Mouse (Mus musculus): ENCODE measurements at regions not wholly inside any gene's neighbourhood (a gene's known extent, or its start where the extent isn't known, plus 50 kb on each side); places are given as distances from the start of the nearest gene placed in this dataset.

GRCm38 (mm10) chr3:22815842-22816241 is 739.4 kb downstream of the Tbl1xr1 start:
- DNase-seq (ENCODE audit: low spot score): no peak
- Histone ChIP-seq H3K4me1 (ENCODE audit: control insufficient read depth, insufficient read depth, low read length) (no peaks in the 10 kb centered on the region), H3K9me3 (ENCODE audit: control insufficient read depth, low read length) (no peaks in the 10 kb centered on the region), H3K4me3 (replicated peaks; ENCODE audit: low read length) (no peak overlapping the region), H3K27me3 (ENCODE audit: control insufficient read depth, insufficient read depth, low read length) (no peaks in the 10 kb centered on the region), H3K4me2 (replicated peaks; ENCODE audit: low read depth, low read length, severe bottlenecking) (no peak overlapping the region), H3K36me3 (ENCODE audit: control insufficient read depth, insufficient read depth, low read length) (no peaks in the 10 kb centered on the region), H3K27ac (replicated peaks; ENCODE audit: low read depth, low read length) (no peak overlapping the region), H3K9ac (ENCODE audit: low read depth, low read length, severe bottlenecking) (no peak overlapping the region)
- 85% methylated on average over 2 of the region's 2 CpGs for WGBS
- TF ChIP-seq POLR2A (IDR thresholded peaks at IDR 0.05; ENCODE audit: borderline replicate concordance, extremely low read depth, insufficient read depth, insufficient read length): no peak
- no peak for ATAC-seq (ENCODE audit: low FRiP score, low read depth)

GRCm38 (mm10) chr3:22826485-22826884 is 750.0 kb downstream of the Tbl1xr1 start:
- Histone ChIP-seq H3K4me2 (replicated peaks; ENCODE audit: low read depth, low read length, severe bottlenecking) (no peak overlapping the region), H3K4me3 (replicated peaks; ENCODE audit: low read length) (no peak overlapping the region), H3K9ac (ENCODE audit: low read depth, low read length, severe bottlenecking) (no peak overlapping the region), H3K4me1 (ENCODE audit: control insufficient read depth, insufficient read depth, low read length) (no peaks in the 10 kb centered on the region), H3K27me3 (ENCODE audit: control insufficient read depth, insufficient read depth, low read length) (no peaks in the 10 kb centered on the region), H3K9me3 (ENCODE audit: control insufficient read depth, low read length) (no peaks in the 10 kb centered on the region), H3K36me3 (ENCODE audit: control insufficient read depth, insufficient read depth, low read length) (no peaks in the 10 kb centered on the region), H3K27ac (replicated peaks; ENCODE audit: low read depth, low read length) (no peak overlapping the region)
- DNase-seq (ENCODE audit: low spot score): no peak
- no peak for ATAC-seq (ENCODE audit: low FRiP score, low read depth)
- WGBS: 74% methylated on average over 4 of the region's 4 CpGs
- no peak for TF ChIP-seq POLR2A (IDR thresholded peaks at IDR 0.05; ENCODE audit: borderline replicate concordance, extremely low read depth, insufficient read depth, insufficient read length)

- Histone ChIP-seq H3K4me1 (ENCODE audit: control insufficient read depth, insufficient read depth, low read length) (no peaks in the 10 kb centered on the region), H3K36me3 (ENCODE audit: control insufficient read depth, insufficient read depth, low read length) (no peaks in the 10 kb centered on the region), H3K27me3 (ENCODE audit: control insufficient read depth, insufficient read depth, low read length) (no peaks in the 10 kb centered on the region), H3K9ac (ENCODE audit: low read depth, low read length, severe bottlenecking) (no peak overlapping the region), H3K27ac (replicated peaks; ENCODE audit: low read depth, low read length) (no peak overlapping the region), H3K4me3 (replicated peaks; ENCODE audit: low read length) (no peak overlapping the region), H3K4me2 (replicated peaks; ENCODE audit: low read depth, low read length, severe bottlenecking) (no peak overlapping the region), H3K9me3 (ENCODE audit: control insufficient read depth, low read length) (no peaks in the 10 kb centered on the region)
- WGBS: 77% methylated on average over 4 of the region's 4 CpGs
- no peak for ATAC-seq (ENCODE audit: low FRiP score, low read depth)
- DNase-seq (ENCODE audit: low spot score): no peak
- no peak for TF ChIP-seq POLR2A (IDR thresholded peaks at IDR 0.05; ENCODE audit: borderline replicate concordance, extremely low read depth, insufficient read depth, insufficient read length)
Measured at GRCm38 (mm10) chr3:22838986-22839385, 762.5 kb downstream of the Tbl1xr1 start.

GRCm38 (mm10) chr3:22850474-22850873 is 774.0 kb downstream of the Tbl1xr1 start:
- H3K36me3 ChIP-seq (ENCODE audit: control insufficient read depth, insufficient read depth, low read length): no peaks in the 10 kb centered on the region

GRCm38 (mm10) chr3:22863595-22863994 is 787.1 kb downstream of the Tbl1xr1 start:
- no peaks in the 10 kb centered on the region for H3K9me3 ChIP-seq (ENCODE audit: control insufficient read depth, low read length)
- ATAC-seq (ENCODE audit: low FRiP score, low read depth): no peak
- no peak overlapping the region for H3K27ac ChIP-seq (replicated peaks; ENCODE audit: low read depth, low read length)
- no peak for DNase-seq (ENCODE audit: low spot score)
- H3K9ac ChIP-seq (ENCODE audit: low read depth, low read length, severe bottlenecking): no peak overlapping the region
- TF ChIP-seq POLR2A (IDR thresholded peaks at IDR 0.05; ENCODE audit: borderline replicate concordance, extremely low read depth, insufficient read depth, insufficient read length): no peak
- 92% methylated on average over 2 of the region's 2 CpGs for WGBS
- H3K4me3 ChIP-seq (replicated peaks; ENCODE audit: low read length): no peak overlapping the region
- no peaks in the 10 kb centered on the region for H3K36me3 ChIP-seq (ENCODE audit: control insufficient read depth, insufficient read depth, low read length)
- no peaks in the 10 kb centered on the region for H3K27me3 ChIP-seq (ENCODE audit: control insufficient read depth, insufficient read depth, low read length)
- H3K4me1 ChIP-seq (ENCODE audit: control insufficient read depth, insufficient read depth, low read length): no peaks in the 10 kb centered on the region
- H3K4me2 ChIP-seq (replicated peaks; ENCODE audit: low read depth, low read length, severe bottlenecking): no peak overlapping the region

More at GRCm38 (mm10) chr3:22850474-22850873, 774.0 kb downstream of the Tbl1xr1 start:
- no peak for TF ChIP-seq POLR2A (IDR thresholded peaks at IDR 0.05; ENCODE audit: borderline replicate concordance, extremely low read depth, insufficient read depth, insufficient read length)
- DNase-seq (ENCODE audit: low spot score) (no peak), ATAC-seq (ENCODE audit: low FRiP score, low read depth) (no peak)
- no peaks in the 10 kb centered on the region for H3K27me3 ChIP-seq (ENCODE audit: control insufficient read depth, insufficient read depth, low read length)
- H3K27ac ChIP-seq (replicated peaks; ENCODE audit: low read depth, low read length): no peak overlapping the region
- H3K4me3 ChIP-seq (replicated peaks; ENCODE audit: low read length): no peak overlapping the region
- no peaks in the 10 kb centered on the region for H3K9me3 ChIP-seq (ENCODE audit: control insufficient read depth, low read length)
- no peaks in the 10 kb centered on the region for H3K4me1 ChIP-seq (ENCODE audit: control insufficient read depth, insufficient read depth, low read length)
- H3K4me2 ChIP-seq (replicated peaks; ENCODE audit: low read depth, low read length, severe bottlenecking): no peak overlapping the region
- H3K9ac ChIP-seq (ENCODE audit: low read depth, low read length, severe bottlenecking): no peak overlapping the region

- Histone ChIP-seq H3K9me3 (ENCODE audit: control insufficient read depth, low read length) (no peaks in the 10 kb centered on the region), H3K4me1 (ENCODE audit: control insufficient read depth, insufficient read depth, low read length) (no peaks in the 10 kb centered on the region), H3K27me3 (ENCODE audit: control insufficient read depth, insufficient read depth, low read length) (no peaks in the 10 kb centered on the region), H3K9ac (ENCODE audit: low read depth, low read length, severe bottlenecking) (no peak overlapping the region), H3K36me3 (ENCODE audit: control insufficient read depth, insufficient read depth, low read length) (no peaks in the 10 kb centered on the region), H3K27ac (replicated peaks; ENCODE audit: low read depth, low read length) (no peak overlapping the region), H3K4me3 (replicated peaks; ENCODE audit: low read length) (no peak overlapping the region), H3K4me2 (replicated peaks; ENCODE audit: low read depth, low read length, severe bottlenecking) (no peak overlapping the region)
- 88% methylated on average over 3 of the region's 3 CpGs for WGBS
- no peak for TF ChIP-seq POLR2A (IDR thresholded peaks at IDR 0.05; ENCODE audit: borderline replicate concordance, extremely low read depth, insufficient read depth, insufficient read length)
- ATAC-seq (ENCODE audit: low FRiP score, low read depth) (no peak), DNase-seq (ENCODE audit: low spot score) (no peak)
Measured at GRCm38 (mm10) chr3:22877883-22878282, 801.4 kb downstream of the Tbl1xr1 start.

All from limb, embryonic 14.5 days (tissue).